Mouse (Mus musculus) c-Kit-positive CD71-positive TER-119-negative erythroid progenitor cells, embryonic 14.5 days (primary cell): ENCODE results near the gene Dnase2a.

Source experiments
- DNase-seq: peaks from one replicate; pipeline ENCODE4 v3.0.0-alpha.2; 2013; ENCODE audit warnings: low read depth

The Dnase2a gene

GRCm38 (mm10) chr8:84908421-84909161 lies at the start of gene Dnase2a:
Dnase2a (plus strand) TSS chr8:84908560.
- peak; percentile 97 for DNase-seq

GRCm38 (mm10) chr8:84871376-84872308 lies 36.7 kb upstream of the Dnase2a start, which contains the start of gene Syce2:
Syce2 (plus strand) TSS chr8:84872111.
- peak; percentile 68 for DNase-seq

GRCm38 (mm10) chr8:84872309-84872965 lies 35.9 kb upstream of the Dnase2a start:
- DNase-seq, result no peak

- no peak for DNase-seq
Measured at GRCm38 (mm10) chr8:84873016-84873415, 35.3 kb upstream of the Dnase2a start.

GRCm38 (mm10) chr8:84874339-84874738 lies 34.0 kb upstream of the Dnase2a start:
- no peak for DNase-seq

GRCm38 (mm10) chr8:84877297-84878035 lies 30.9 kb upstream of the Dnase2a start:
- no peak for DNase-seq

GRCm38 (mm10) chr8:84878915-84879314 lies 29.4 kb upstream of the Dnase2a start:
- DNase-seq, result no peak

GRCm38 (mm10) chr8:84884728-84885127 lies 23.6 kb upstream of the Dnase2a start:
- no peak for DNase-seq

- no peak for DNase-seq
Measured at GRCm38 (mm10) chr8:84888280-84888679, 20.1 kb upstream of the Dnase2a start.

- no peak for DNase-seq
Measured at GRCm38 (mm10) chr8:84889141-84889540, 19.2 kb upstream of the Dnase2a start.

- no peak for DNase-seq
Measured at GRCm38 (mm10) chr8:84892993-84893708, 15.2 kb upstream of the Dnase2a start.

- peak; percentile 98 for DNase-seq
Measured at GRCm38 (mm10) chr8:84893709-84894134, 14.6 kb upstream of the Dnase2a start, which contains the start of gene Gcdh. Gcdh (minus strand) TSS chr8:84893921.

GRCm38 (mm10) chr8:84895963-84896362 lies 12.4 kb upstream of the Dnase2a start:
- no peak for DNase-seq

- DNase-seq, result peak; percentile 79
Measured at GRCm38 (mm10) chr8:84901071-84901470, 7.3 kb upstream of the Dnase2a start.

GRCm38 (mm10) chr8:84901752-84902151 lies 6.6 kb upstream of the Dnase2a start, which contains the start of gene Klf1:
Klf1 (plus strand) TSS chr8:84901928.
- peak; percentile 83 for DNase-seq

- DNase-seq, result no peak
Measured at GRCm38 (mm10) chr8:84902367-84902919, 5.9 kb upstream of the Dnase2a start.

- DNase-seq, result peak; percentile 75
Measured at GRCm38 (mm10) chr8:84902920-84903661, 5.3 kb upstream of the Dnase2a start.

- no peak for DNase-seq
Measured at GRCm38 (mm10) chr8:84904351-84904750, 4.0 kb upstream of the Dnase2a start.

- no peak for DNase-seq
Measured at GRCm38 (mm10) chr8:84907037-84907436, 1.3 kb upstream of the Dnase2a start.

GRCm38 (mm10) chr8:84907493-84907892 lies 867 bp upstream of the Dnase2a start:
- no peak for DNase-seq
